Mouse (Mus musculus): ENCODE data around the gene Dcps. TPM values are rescaled to one million over a fixed set of nuclear protein-coding genes. Genes with fewer than 3 reads are reported as not detected.

Gene Dcps
- total RNA-seq (2014; rRNA removed), result 31.9 and 48.5 TPM in 2 replicates
- 53.3 and 55.3 TPM in 2 replicates for polyA plus RNA-seq (2015; fragmentation: Nextera tagmentation; extraction: Ambion mirVana)

DNA sequence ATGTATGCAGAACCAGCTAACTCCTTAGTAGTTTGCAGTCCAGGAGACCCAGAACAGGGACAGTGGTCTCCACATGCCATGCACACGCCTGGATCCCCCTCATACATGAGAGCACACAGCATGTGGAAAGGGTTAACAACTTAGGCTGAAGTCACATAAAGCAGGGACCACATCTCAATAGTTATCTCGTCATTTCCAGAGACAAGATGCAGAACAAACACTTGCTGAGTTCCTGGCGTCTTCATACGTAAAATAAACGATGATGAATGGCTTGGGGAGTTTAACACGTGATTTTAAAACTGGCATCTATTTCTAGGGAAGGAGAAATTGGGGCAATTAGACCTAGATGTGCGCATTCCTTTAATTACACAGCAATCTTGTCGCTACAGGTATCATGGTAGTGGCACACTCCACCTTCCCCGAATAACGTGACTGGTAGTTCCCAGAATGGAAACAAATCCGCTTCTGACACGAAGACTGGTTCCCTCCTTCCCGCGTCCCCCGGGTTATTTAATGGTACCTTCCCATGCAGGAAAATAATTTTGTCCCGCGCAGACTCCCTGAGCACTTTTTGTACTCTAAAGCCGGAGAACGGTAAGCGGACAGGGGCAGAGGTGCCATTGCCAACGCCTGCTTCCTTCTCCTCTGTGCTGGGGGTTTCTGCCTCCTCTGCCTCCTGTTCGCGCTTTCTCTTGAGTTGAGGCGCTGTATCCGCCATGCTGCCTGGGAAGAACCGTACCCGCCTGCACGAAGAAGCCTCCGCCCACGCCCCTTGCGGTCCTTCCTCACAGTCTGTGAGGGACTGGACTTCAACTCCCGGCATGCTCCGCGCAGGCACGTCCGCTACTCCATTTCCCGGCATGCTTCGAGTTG, at the start of gene Dcps:
TSS of gene Dcps (minus strand) at position 811 of the 873 bp plus-strand sequence.
- peak; percentile 97 for DNase-seq (ENCODE audit: low spot score)
- under 1% methylated on average over 38 of the region's 38 CpGs for WGBS
- H3K4me2 ChIP-seq (ENCODE audit: low read depth, low read length), result peak within 1 kb of the TSS; percentile 94
- H3K36me3 ChIP-seq (ENCODE audit: insufficient read depth, low read length), result no peaks in the 10 kb centered on the region; the same call in 1 of the 2 replicates
- peak within 1 kb of the TSS; percentile 93 for H3K27ac ChIP-seq
- H3K4me1 ChIP-seq (ENCODE audit: insufficient read depth, low read length), result peaks cover 9% of the 10 kb centered on the region; the same call in 1 of the 2 replicates
- H3K4me3 ChIP-seq (ENCODE audit: low read length), result peak within 1 kb of the TSS; percentile 73
- ATAC-seq, result peak; percentile 98
- H3K27me3 ChIP-seq (ENCODE audit: insufficient read depth, low read length), result no peaks in the 10 kb centered on the region
- H3K9me3 ChIP-seq (ENCODE audit: low read length), result no peaks in the 10 kb centered on the region
- peak within 1 kb of the TSS; percentile 60 for H3K9ac ChIP-seq (replicated peaks; ENCODE audit: low read length)
- peak; percentile 58; the same call in 1 of the 2 replicates for TF ChIP-seq CTCF (IDR thresholded peaks at IDR 0.05; ENCODE audit: low read depth)

DNA sequence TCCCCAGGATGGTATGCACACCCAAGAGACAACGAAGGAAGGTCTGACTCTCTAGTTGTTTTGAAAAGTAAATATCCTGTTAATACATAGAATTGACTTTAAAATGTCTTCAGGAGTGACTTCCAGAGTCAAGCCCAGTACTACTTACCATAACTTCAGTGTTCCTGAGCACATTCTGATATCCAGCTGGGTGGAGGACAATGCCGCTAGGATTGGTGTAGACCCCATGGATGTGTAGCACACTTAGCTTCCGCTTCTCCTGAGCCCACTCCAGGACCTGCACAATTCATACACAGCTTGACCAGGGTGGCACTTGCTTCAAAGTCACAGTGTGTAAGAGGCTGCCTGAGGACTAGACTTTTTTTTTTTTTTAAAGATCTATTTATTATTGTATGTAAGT, 47.6 kb upstream of the Dcps start:
- H3K9me3 ChIP-seq (ENCODE audit: low read length), result no peaks in the 10 kb centered on the region
- H3K36me3 ChIP-seq (ENCODE audit: insufficient read depth, low read length), result peaks cover 17% of the 10 kb centered on the region; the same call in 1 of the 2 replicates
- no peak overlapping the region for H3K9ac ChIP-seq (replicated peaks; ENCODE audit: low read length)
- no peak for DNase-seq (ENCODE audit: low spot score)
- H3K27ac ChIP-seq, result no peak overlapping the region
- 98% methylated on average over 3 of the region's 3 CpGs for WGBS
- TF ChIP-seq CTCF (IDR thresholded peaks at IDR 0.05; ENCODE audit: low read depth), result no peak
- no peaks in the 10 kb centered on the region for H3K27me3 ChIP-seq (ENCODE audit: insufficient read depth, low read length)
- H3K4me1 ChIP-seq (ENCODE audit: insufficient read depth, low read length), result no peaks in the 10 kb centered on the region
- H3K4me2 ChIP-seq (ENCODE audit: low read depth, low read length), result no peak overlapping the region
- no peak for ATAC-seq
- no peak overlapping the region for H3K4me3 ChIP-seq (ENCODE audit: low read length)

GRCm38 (mm10) chr9:35217963-35218362, 42.1 kb upstream of the Dcps start:
- no peaks in the 10 kb centered on the region for H3K27me3 ChIP-seq (ENCODE audit: insufficient read depth, low read length)
- 72% methylated on average over 1 of the region's 1 CpGs for WGBS
- H3K4me2 ChIP-seq (ENCODE audit: low read depth, low read length), result no peak overlapping the region
- DNase-seq (ENCODE audit: low spot score), result no peak
- no peak for ATAC-seq
- no peak overlapping the region for H3K4me3 ChIP-seq (ENCODE audit: low read length)
- no peak overlapping the region for H3K9ac ChIP-seq (replicated peaks; ENCODE audit: low read length)
- no peaks in the 10 kb centered on the region for H3K4me1 ChIP-seq (ENCODE audit: insufficient read depth, low read length)
- no peak overlapping the region for H3K27ac ChIP-seq
- H3K9me3 ChIP-seq (ENCODE audit: low read length), result no peaks in the 10 kb centered on the region
- no peak for TF ChIP-seq CTCF (IDR thresholded peaks at IDR 0.05; ENCODE audit: low read depth)
- H3K36me3 ChIP-seq (ENCODE audit: insufficient read depth, low read length), result peaks cover 49% of the 10 kb centered on the region

DNA sequence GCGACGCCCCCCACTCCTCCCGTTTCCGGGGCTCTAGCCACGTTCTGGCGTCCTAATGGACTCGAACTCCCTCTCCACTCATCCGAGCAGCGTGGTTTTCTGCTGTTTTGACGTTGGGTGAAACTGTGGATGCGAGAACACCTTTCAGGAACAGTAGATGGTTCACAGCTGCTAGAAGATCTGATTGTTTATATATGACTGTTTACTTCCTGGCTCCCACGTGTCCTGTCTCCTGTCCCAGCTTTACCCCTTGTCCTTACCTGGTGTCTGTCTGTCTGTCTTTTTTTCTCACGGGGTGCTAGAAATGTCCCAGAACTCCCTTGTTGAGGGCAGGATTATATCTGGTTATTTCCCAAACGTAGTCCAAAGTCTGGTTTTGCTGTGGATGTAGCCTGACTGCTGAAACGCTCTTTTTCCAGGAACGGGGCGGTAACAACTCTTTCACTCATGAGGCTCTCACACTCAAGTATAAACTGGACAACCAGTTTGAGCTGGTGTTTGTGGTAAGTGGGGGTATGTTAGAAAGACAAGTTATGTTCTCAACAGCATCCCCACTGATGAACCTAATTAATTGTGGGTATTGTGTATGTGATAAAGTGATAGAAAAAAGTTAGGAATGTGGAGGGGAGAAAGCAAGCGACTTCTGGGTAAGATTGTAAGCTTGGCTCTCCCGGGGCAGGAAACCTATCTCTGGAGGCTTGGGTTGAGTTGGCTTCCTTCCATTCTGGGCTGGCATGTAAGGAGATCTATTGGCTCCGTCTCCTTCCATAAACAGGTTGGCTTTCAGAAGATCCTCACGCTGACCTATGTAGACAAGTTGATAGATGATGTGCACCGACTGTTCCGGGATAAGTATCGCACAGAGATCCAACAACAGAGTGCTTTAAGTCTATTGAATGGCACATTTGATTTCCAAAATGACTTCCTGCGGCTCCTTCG, 36.0 kb upstream of the Dcps start:
- H3K4me3 ChIP-seq (ENCODE audit: low read length), result peak overlapping the region; percentile 87
- TF ChIP-seq CTCF (IDR thresholded peaks at IDR 0.05; ENCODE audit: low read depth), result no peak
- H3K27ac ChIP-seq, result peak overlapping the region; percentile 96
- H3K4me2 ChIP-seq (ENCODE audit: low read depth, low read length), result peak overlapping the region; percentile 96
- H3K9me3 ChIP-seq (ENCODE audit: low read length), result no peaks in the 10 kb centered on the region
- ATAC-seq, result no peak
- H3K4me1 ChIP-seq (ENCODE audit: insufficient read depth, low read length), result peaks cover 16% of the 10 kb centered on the region; the same call in 1 of the 2 replicates
- DNase-seq (ENCODE audit: low spot score), result no peak
- WGBS, result 37% methylated on average over 26 of the region's 26 CpGs
- peak overlapping the region; percentile 81 for H3K9ac ChIP-seq (replicated peaks; ENCODE audit: low read length)
- H3K27me3 ChIP-seq (ENCODE audit: insufficient read depth, low read length), result no peaks in the 10 kb centered on the region
- peaks cover 38% of the 10 kb centered on the region for H3K36me3 ChIP-seq (ENCODE audit: insufficient read depth, low read length)

GRCm38 (mm10) chr9:35210542-35211474, 34.9 kb upstream of the Dcps start, which contains the start of gene Foxred1:
TSS of gene Foxred1 (minus strand) at chr9:35211055.
- Histone ChIP-seq H3K9me3 (ENCODE audit: low read length) (no peaks in the 10 kb centered on the region), H3K4me1 (ENCODE audit: insufficient read depth, low read length) (peaks cover 16% of the 10 kb centered on the region; the same call in 1 of the 2 replicates), H3K27ac (peak within 1 kb of the TSS; percentile 96), H3K9ac (replicated peaks; ENCODE audit: low read length) (peak within 1 kb of the TSS; percentile 90), H3K4me2 (ENCODE audit: low read depth, low read length) (peak within 1 kb of the TSS; percentile 97), H3K27me3 (ENCODE audit: insufficient read depth, low read length) (no peaks in the 10 kb centered on the region), H3K4me3 (ENCODE audit: low read length) (peak within 1 kb of the TSS; percentile 87), H3K36me3 (ENCODE audit: insufficient read depth, low read length) (peaks cover 42% of the 10 kb centered on the region)
- WGBS, result under 1% methylated on average over 72 of the region's 72 CpGs
- DNase-seq (ENCODE audit: low spot score), result peak; percentile 100
- ATAC-seq, result peak; percentile 100
- TF ChIP-seq CTCF (IDR thresholded peaks at IDR 0.05; ENCODE audit: low read depth), result no peak

All from hindbrain, postnatal 0 days (tissue).